Mouse (Mus musculus) splenic B cell, adult 2 months (primary cell): ENCODE data around the gene Sema5b.
"Not testable (repeated sequence)": the region's sequence is repeated elsewhere in the genome, so short reads cannot be mapped to it uniquely, and the experiment has no call there.

Source experiments
- DNase-seq: peaks from one replicate; pipeline ENCODE4 v3.0.0-alpha.2; 2011; ENCODE audit warnings: low read depth, low spot score
- H3K27me3 ChIP-seq: 2 replicates; pipeline ENCODE4 v1.6.1; 2012; ENCODE audit warnings: mild to moderate bottlenecking, low read length, moderate library complexity, mixed read lengths; ENCODE audit not compliant: control insufficient read depth, poor library complexity, insufficient read depth, severe bottlenecking
- H3K36me3 ChIP-seq: 2 replicates; pipeline ENCODE4 v1.6.1; 2012; ENCODE audit warnings: mild to moderate bottlenecking, low read length, moderate library complexity, mixed read lengths; ENCODE audit not compliant: control insufficient read depth, poor library complexity, insufficient read depth, severe bottlenecking

Sema5b gene

GRCm38 (mm10) chr16:35539041-35539440 is 1.9 kb upstream of the Sema5b start:
- Histone ChIP-seq H3K27me3 (no peaks in the 10 kb centered on the region; the same call in 1 of the 2 replicates), H3K36me3 (no peaks in the 10 kb centered on the region)
- no peak for DNase-seq

DNA sequence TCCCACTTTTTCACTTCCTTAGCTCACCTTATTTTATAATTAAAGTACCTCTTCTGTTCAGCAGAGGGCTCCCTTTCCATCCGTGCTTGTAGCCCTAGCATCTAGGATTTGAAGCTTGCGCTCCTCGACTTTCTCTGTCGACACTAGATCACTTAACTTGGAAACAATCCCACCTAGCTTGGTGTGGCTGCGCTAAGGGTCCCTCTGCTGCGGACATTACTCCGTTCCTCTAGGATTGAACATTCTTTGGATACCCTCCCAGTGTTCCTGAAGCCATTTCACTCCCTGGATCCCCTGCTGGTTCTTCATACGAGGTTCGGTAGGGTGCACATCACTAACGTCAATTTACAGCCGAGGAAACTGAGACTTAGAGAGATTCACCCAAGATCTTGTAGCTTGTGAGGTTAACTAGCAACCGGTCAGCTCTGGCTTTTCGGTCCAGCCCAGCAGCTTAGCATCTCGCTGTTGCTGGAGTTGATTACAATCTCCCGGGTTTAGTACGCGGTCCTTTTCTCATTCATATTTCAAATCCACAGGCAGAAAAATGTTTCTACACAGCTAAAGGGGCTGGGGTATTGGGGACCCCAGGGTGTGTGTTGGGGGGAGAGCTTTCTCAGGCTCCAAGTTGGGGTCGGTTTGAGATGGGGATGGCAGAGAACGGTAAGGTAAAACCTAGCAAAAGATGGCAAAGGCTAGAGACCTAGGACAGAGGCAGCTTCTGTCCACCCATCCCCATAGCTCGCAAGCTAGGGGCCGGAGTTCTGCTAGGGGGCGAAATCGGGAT is 420 bp upstream of the Sema5b start:
- no peaks in the 10 kb centered on the region; the same call in 1 of the 2 replicates for H3K27me3 ChIP-seq
- no peaks in the 10 kb centered on the region for H3K36me3 ChIP-seq
- no peak for DNase-seq

DNA sequence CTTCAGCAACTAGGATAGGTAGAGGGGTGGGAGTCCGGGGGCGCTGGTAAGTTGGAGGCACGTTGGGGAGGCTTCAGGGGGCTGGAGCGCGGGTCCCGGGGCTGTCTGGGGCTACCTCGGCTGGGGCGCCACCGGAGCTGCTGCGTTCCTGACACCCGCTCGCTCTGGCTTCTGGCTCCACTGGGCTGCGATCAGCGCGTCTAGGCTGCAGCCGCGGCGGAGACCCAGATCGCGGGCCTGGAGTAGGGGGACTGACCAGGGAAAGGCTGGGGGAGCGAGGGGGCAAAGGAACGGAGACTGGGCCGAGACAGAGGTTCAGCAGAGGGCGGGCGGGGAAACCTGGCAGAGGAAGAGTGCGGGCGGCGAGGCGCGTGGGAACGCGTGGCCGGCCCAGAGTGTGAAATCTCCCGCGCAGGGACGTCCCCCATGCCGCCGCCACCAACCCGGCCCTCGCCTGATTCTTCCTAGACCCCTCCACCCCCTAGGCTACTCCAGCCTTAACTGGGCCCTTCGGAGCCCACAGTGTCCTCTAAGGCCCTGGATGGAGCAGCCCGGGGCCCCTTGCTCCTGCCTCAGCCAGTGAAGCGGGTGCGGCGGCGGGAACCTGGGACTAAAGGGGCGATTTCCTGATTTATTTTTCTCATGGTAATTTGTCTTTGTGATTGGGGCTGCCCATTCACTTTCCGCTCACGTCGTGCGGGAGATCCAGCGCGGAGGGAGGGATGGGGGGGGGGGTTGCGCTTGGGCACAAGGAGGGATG is 896 bp downstream of the Sema5b start:
- H3K27me3 ChIP-seq = no peaks in the 10 kb centered on the region; the same call in 1 of the 2 replicates
- no peak for DNase-seq
- no peaks in the 10 kb centered on the region for H3K36me3 ChIP-seq

- Histone ChIP-seq H3K36me3 (no peaks in the 10 kb centered on the region), H3K27me3 (no peaks in the 10 kb centered on the region; the same call in 1 of the 2 replicates)
- DNase-seq = no peak
Observed at GRCm38 (mm10) chr16:35542421-35542780, 1.5 kb downstream of the Sema5b start.

GRCm38 (mm10) chr16:35545723-35546122 is 4.8 kb downstream of the Sema5b start:
- Histone ChIP-seq H3K36me3 (no peaks in the 10 kb centered on the region), H3K27me3 (no peaks in the 10 kb centered on the region; the same call in 1 of the 2 replicates)
- DNase-seq = no peak

DNA sequence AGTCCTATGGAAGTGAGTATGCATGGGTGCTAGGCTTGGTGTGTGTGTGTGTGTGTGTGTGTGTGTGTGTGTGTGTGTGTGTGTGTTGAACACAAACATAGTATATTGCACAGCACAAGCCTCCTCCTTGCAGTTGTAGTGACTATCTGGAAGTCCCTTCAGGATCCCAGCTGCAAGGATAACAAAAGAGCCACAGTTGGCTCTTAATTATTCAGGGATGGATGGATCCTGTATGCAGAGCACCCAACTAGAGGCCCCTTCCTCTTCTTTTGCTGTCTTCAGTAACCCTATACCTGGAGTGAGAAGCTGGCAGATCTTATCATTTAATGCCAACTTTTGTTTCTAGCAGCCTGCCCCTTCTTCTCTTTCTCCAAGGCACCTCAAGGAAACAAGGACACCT is 7.0 kb downstream of the Sema5b start:
- DNase-seq = no peak
- H3K27me3 ChIP-seq = no peaks in the 10 kb centered on the region
- H3K36me3 ChIP-seq = no peaks in the 10 kb centered on the region

DNA sequence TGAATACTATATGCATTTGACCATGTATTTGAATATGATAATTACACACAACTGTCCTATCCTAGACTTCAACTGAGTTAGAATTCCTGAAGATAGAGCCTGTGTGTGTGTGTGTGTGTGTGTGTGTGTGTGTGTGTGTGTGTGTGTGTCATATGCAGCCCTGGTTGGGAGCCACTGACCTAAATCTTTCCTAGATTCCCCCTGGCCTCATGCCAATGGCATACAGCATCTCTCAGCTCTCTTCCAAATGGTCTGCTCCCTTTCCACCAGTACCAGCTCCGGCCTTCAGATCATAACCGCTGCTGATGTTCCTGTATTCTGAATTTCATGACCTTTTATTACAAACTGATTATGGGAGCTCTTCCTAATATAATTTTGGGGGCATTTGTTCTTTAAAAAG is 8.4 kb downstream of the Sema5b start:
- Histone ChIP-seq H3K27me3 (no peaks in the 10 kb centered on the region), H3K36me3 (no peaks in the 10 kb centered on the region)
- no peak for DNase-seq

DNA sequence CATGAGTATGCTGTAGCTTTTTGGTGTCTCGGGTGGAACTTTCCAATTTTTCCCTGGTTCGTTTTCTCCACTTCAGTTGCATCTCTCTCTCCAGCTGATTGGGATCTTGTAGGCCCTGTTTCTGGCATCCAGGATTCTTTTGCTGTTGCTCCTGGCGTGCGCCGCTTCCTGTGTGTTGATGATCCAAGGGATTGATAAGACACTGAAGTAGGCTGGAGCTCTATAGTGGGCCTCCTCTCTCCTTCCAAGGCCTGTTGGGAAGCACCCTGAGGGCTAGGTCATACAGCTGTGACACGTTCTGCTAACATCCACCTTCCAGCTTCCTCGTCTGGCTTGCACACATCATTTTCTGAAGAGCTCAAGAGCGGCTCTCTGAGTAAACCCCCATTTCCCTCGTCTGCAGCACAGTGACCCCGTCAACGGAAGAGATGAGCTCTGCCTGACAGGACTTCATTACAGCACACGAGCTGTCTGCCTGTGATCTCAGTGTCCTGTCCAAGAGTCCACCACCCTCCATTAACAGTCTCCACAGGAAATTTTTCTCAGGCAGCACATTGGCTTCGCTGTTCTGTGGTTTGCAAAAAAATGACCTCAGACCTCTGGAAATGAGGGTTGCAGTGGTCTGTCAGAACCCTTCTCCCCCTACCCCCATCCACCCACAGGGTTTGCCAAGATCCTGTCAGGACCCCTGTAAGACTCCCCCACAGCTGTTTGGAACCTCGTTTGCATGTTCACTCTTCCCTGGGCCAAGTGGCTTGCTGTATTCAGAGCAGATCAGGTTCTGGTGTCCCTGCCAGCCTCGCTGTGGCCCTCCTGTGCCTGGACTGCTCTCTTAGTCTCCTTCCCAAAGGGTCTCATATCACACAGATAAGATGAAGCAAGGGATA is 14.9 kb downstream of the Sema5b start:
- H3K27me3 ChIP-seq = no peaks in the 10 kb centered on the region
- no peak for DNase-seq

GRCm38 (mm10) chr16:35557038-35557437 is 16.1 kb downstream of the Sema5b start:
- Histone ChIP-seq H3K27me3 (no peaks in the 10 kb centered on the region), H3K36me3 (no peaks in the 10 kb centered on the region)
- DNase-seq = no peak

More for the DNA sequence above, 14.9 kb downstream of the Sema5b start:
- H3K36me3 ChIP-seq = no peaks in the 10 kb centered on the region

GRCm38 (mm10) chr16:35561541-35561940 is 20.6 kb downstream of the Sema5b start:
- Histone ChIP-seq H3K36me3 (no peaks in the 10 kb centered on the region), H3K27me3 (no peaks in the 10 kb centered on the region)
- no peak for DNase-seq

DNA sequence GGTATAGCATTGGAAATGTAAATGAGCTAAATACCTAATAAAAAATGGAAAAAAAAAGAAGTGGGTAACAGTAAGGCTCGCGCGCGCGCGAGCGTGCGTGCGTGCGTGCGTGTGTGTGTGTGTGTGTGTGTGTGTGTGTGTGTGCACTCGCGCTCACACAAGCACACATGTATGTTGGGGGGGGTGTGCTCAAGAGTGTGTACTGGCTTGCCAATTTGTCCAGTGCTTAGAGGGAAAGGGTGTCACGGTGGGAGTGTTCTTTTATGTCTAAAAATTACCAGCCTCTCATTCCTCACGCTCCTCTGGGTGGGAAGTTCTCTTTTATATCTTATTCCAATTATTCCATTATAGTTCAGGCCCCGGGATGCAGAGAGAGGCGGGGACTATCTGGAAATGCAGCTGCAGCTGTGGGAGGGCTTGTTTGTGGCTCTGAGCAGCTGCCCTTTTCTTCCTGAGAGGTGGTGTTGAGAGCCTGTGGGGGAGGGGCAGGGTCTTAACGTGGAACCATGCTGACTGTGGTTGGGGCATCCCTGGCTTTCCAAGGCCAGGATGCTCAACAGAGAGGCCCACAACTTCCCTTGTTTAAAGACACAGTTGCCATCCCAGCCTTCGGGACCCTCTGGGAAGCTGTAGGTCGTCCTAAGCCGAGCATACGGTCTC is 23.4 kb downstream of the Sema5b start:
- DNase-seq = no peak
- H3K36me3 ChIP-seq = no peaks in the 10 kb centered on the region
- no peaks in the 10 kb centered on the region for H3K27me3 ChIP-seq

DNA sequence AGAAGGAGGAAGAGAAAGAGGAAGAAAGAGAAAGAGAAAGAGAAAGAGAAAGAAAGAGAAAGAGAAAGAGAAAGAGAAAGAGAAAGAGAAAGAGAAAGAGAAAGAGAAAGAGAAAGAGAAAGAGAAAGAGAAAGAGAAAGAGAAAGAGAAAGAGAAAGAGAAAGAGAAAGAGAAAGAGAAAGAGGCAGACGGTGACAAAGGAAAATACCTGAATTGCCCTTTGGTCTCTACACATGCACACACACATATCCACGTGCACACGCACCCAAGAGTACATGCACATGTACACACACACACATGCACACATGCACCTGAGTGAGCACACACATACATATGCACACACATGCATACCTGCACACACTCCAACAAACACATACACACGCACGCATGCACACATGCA is 24.7 kb downstream of the Sema5b start:
- DNase-seq, H3K27me3 ChIP-seq, H3K36me3 ChIP-seq: not testable (repeated sequence)

DNA sequence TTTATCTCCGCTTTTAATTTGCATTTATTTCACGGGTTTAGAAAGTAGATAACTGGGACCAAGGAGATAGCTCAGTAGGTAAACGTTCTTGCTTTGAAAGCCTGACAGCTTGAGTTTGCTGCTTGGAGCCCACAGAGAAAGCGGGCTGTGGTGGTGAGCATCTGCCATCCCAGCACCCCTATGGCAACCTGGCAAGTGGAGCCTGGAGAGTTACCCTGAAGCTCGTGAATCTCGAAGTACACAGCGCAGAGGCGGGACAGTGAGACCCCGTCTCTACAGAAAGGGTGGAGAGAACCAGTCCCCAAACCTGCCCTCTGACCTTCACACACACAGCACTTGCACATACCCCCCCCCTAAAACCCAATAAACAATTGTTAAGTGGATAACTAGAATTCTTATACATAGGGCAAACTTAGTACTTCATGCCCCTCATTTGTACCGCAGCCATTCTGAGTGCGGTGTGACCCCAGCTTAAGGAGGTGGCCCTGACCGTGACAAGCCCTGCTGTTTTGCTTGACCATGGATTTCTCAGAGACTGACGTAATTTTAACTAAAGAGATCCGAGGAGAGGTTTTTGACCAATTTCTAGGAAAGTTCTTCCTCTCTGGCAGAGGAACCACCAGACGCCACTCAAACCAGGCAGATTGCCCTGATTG is 27.4 kb downstream of the Sema5b start:
- no peaks in the 10 kb centered on the region for H3K36me3 ChIP-seq
- H3K27me3 ChIP-seq = no peaks in the 10 kb centered on the region
- DNase-seq = no peak

- Histone ChIP-seq H3K27me3 (no peaks in the 10 kb centered on the region), H3K36me3 (no peaks in the 10 kb centered on the region)
- DNase-seq = no peak
Observed at GRCm38 (mm10) chr16:35569347-35569746, 28.4 kb downstream of the Sema5b start.
